Mouse (Mus musculus) forebrain, embryonic 10.5 days (tissue): ENCODE measurements around the gene Wdr82. TPM values are rescaled to one million over a fixed set of nuclear protein-coding genes. Genes with fewer than 3 reads are reported as not detected.
A peak's percentile ranks its signal among the peaks of the same experiment; 100 is the strongest.

ENCODE experiments used
- DNase-seq: peaks from one replicate; pipeline ENCODE4 v3.0.0-alpha.2; 2017; ENCODE audit warnings: low spot score; ENCODE audit errors: extremely low spot score
- H3K27ac ChIP-seq: fragments of 300-500 bp; sonication (generic); 2 replicates; pipeline ENCODE4 v1.5.1; 2016; ENCODE audit warnings: mild to moderate bottlenecking
- H3K27me3 ChIP-seq: fragments of 300-500 bp; sonication (generic); 2 replicates; pipeline ENCODE4 v1.6.1; 2016; ENCODE audit warnings: mild to moderate bottlenecking; ENCODE audit not compliant: poor library complexity, severe bottlenecking
- H3K36me3 ChIP-seq: fragments of 300-500 bp; sonication (generic); replicated peaks from 2 replicates; pipeline ENCODE4 v1.6.1; 2016; ENCODE audit warnings: mild to moderate bottlenecking, moderate library complexity
- H3K4me1 ChIP-seq: fragments of 300-500 bp; sonication (generic); 2 replicates; pipeline ENCODE4 v1.6.1; 2016
- H3K4me3 ChIP-seq: fragments of 300-500 bp; sonication (generic); 2 replicates; pipeline ENCODE4 v1.5.1; 2016; ENCODE audit warnings: mild to moderate bottlenecking, moderate library complexity
- H3K9me3 ChIP-seq: fragments of 300-500 bp; sonication (generic); 2 replicates; pipeline ENCODE4 v1.6.1; 2016; ENCODE audit warnings: mild to moderate bottlenecking, moderate library complexity
- WGBS: fragments of 180-500 bp; shearing (Covaris S2); methylation state at CpG from one replicate; pipeline ENCODE4 v1.1.7; 2016; 5-methylcytosine and 5-hydroxymethylcytosine counted together
- polyA plus RNA-seq: library from polyadenylated mRNA; unstranded; fragments of >200 nt; fragmentation: Nextera tagmentation; extraction: Ambion mirVana; gene quantifications from 2 replicates; pipeline ENCODE4 v1.2.1, GENCODE M21; 2016

Gene Wdr82
- 28.3 and 30.2 TPM in 2 replicates for polyA plus RNA-seq

DNA sequence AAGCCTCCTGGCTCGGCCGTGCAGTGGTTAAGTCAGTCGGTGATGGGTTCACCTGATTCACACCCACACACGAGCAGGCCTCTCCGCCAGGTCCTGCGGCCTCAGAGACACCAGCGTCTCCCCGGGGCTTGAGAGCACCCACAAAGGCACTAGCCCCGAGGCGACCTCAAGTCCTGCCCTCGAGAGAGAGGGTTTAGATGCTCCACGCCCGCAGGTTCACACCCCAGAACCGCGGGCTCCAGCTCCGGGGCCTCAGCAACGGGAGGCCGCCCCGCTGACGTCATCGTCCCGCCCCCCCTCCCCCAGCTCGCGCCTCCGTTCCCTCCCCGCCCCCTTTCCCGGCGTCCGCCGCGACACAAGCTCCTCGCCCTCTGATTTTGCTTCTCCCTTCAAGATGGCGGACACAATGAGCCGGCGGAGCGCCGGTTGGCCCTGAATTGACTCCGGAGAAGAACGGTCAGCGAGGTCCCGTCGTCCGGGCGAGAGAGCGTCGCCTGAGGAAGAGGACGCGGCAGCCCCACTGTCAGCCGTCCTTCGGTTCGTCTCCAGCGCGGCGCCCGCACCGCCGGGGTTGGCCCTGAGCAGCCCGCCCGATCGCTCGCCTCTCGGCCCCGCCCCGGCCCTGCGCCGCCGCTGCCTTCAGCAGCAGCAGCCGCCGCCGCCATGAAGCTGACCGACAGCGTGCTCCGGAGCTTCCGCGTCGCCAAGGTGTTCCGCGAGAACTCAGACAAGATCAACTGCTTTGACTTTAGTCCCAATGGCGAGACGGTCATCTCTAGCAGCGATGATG lies at the start of gene Wdr82:
Wdr82 (plus strand) TSS at position 373 of the 790 bp plus-strand sequence.
- Histone ChIP-seq H3K4me1 (peaks cover 42% of the 10 kb centered on the region), H3K36me3 (peaks cover 24% of the 10 kb centered on the region), H3K9me3 (no peaks in the 10 kb centered on the region), H3K27me3 (peaks cover 9% of the 10 kb centered on the region), H3K4me3 (peak within 1 kb of the TSS; percentile 94), H3K27ac (peak within 1 kb of the TSS; percentile 96)
- peak; percentile 94 for DNase-seq
- under 1% methylated on average over 81 of the region's 81 CpGs for WGBS

DNA sequence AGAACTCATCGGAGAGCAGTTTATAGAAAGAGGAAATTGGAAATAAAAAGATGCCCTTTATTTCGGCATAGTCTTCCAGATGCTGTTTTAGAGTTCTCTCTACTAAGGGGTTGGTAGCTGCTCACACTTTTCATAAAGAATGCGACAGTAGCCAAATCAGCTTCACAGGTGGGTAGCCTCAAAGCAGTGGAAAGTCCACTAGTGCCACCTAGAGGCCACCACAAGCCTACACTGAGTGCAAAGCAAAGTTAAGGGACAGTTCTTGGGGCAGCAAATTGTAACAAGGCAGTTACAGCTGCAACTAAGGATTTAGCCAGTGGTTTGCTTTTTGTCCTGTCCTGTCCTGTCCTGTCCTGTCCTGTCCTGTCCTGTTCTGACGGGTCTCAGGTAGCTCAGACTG lies 47.1 kb upstream of the Wdr82 start:
- H3K36me3 ChIP-seq, result no peaks in the 10 kb centered on the region
- no peaks in the 10 kb centered on the region for H3K27me3 ChIP-seq
- H3K27ac ChIP-seq, result peak overlapping the region; percentile 48
- no peak overlapping the region for H3K4me3 ChIP-seq
- peaks cover 56% of the 10 kb centered on the region for H3K4me1 ChIP-seq
- DNase-seq, result peak; percentile 56
- no peaks in the 10 kb centered on the region for H3K9me3 ChIP-seq
- 47% methylated on average over 4 of the region's 4 CpGs for WGBS

DNA sequence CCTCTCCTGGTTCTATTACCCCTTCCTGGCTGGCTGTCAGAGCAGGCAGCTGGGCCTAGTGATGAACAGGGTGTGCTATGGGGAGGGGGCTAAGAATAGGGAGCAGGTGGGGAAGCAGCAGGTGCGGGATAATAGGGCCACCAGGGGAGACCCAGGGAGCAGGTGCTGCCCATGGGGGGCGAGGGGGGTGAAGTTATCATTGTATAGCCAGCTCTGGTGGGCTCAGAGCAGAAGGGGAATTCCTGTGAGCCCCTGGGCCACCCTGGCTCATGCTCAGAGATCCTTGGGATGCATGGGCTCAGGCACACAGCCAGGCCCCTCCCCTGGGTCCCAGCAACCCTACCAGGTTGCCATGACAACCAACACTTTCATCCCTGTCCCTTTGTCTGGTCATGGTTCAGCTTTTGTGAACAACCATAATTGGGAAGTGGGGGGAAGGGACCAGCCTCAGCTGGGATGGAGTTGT lies 43.9 kb upstream of the Wdr82 start:
- 10% methylated on average over 2 of the region's 2 CpGs for WGBS
- peak overlapping the region; percentile 94 for H3K27ac ChIP-seq
- H3K36me3 ChIP-seq, result no peaks in the 10 kb centered on the region
- peak overlapping the region; percentile 33 for H3K4me3 ChIP-seq
- peaks cover 47% of the 10 kb centered on the region for H3K4me1 ChIP-seq
- no peaks in the 10 kb centered on the region for H3K27me3 ChIP-seq
- DNase-seq, result peak; percentile 91
- H3K9me3 ChIP-seq, result no peaks in the 10 kb centered on the region

DNA sequence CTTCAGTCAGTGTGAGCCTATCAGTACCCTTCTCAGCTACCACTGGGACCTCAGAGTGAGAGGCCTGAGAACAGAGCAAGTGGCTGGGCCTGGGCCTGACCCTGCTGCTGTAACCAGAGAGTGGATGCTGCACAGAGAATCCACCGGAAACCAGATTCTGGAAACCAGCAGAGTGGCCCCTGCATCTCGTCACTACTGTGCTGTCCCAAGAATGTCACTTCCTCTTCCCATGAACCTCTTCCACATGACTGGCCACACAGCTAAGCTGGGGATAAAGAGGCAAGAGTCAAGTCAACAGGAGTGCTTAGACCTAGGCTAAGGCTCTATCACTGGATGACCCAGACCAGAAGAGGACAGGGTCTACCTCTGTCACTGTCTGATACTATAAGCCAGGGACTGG lies 41.7 kb upstream of the Wdr82 start:
- Histone ChIP-seq H3K36me3 (no peaks in the 10 kb centered on the region), H3K9me3 (no peaks in the 10 kb centered on the region), H3K27ac (peak overlapping the region; percentile 94), H3K27me3 (no peaks in the 10 kb centered on the region), H3K4me3 (no peak overlapping the region), H3K4me1 (peaks cover 36% of the 10 kb centered on the region)
- 80% methylated on average over 2 of the region's 2 CpGs for WGBS
- no peak for DNase-seq

DNA sequence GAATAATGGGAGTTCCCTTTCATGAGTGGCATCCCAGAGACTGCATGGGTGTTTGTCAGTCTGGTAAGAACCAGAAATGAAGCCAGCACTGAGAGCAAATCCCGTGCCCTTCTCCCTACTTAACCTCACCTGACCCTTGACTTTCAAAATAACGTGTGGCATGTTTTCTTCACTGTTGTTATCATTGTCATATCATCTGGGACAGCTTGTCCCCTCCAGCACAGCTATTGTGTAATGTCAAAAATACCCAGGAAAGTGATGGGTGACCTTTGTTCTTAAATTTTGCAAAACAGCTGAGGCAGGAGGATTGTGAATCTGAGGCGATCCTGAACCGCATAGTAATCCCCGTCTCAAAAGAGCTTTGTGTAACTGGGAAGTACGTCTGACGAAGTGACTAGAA lies 40.5 kb upstream of the Wdr82 start:
- H3K4me3 ChIP-seq, result no peak overlapping the region
- no peaks in the 10 kb centered on the region for H3K27me3 ChIP-seq
- no peaks in the 10 kb centered on the region for H3K36me3 ChIP-seq
- peaks cover 36% of the 10 kb centered on the region for H3K4me1 ChIP-seq
- 85% methylated on average over 7 of the region's 7 CpGs for WGBS
- 0 out of 2 replicates have a peak overlapping the region, but pooled peaks have one; percentile 48 for H3K27ac ChIP-seq
- no peaks in the 10 kb centered on the region for H3K9me3 ChIP-seq
- DNase-seq, result no peak

DNA sequence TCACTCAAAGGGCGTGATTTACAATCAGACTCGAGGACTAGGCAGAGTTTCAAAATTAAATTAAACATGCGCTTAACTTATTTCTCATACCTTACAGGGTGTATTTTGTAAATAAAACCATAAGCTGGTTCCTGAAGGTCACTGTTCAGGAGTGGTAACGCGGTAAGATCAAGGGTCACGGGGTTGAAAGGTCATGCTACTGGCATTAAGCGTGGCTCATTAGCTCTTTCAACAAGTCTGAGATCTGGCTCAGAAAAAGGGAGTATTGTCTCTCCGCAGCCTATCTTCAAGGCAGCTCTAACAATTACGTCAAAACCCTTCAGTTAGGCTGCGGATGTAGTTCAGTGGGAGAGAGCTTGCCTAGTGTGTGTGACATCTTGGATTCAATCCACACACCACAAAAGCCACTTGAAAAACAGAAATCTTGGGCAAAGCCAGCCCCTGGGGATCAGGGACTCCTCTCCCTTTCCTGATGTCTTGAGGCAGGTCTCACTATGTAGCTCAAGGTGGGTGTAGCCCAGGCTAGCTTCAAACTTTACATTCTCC lies 33.0 kb upstream of the Wdr82 start:
- 37% methylated on average over 10 of the region's 10 CpGs for WGBS
- Histone ChIP-seq H3K36me3 (no peaks in the 10 kb centered on the region), H3K4me1 (peaks cover 45% of the 10 kb centered on the region), H3K9me3 (no peaks in the 10 kb centered on the region), H3K27me3 (peaks cover 13% of the 10 kb centered on the region; the same call in 1 of the 2 replicates), H3K27ac (no peak overlapping the region), H3K4me3 (no peak overlapping the region)
- no peak for DNase-seq

DNA sequence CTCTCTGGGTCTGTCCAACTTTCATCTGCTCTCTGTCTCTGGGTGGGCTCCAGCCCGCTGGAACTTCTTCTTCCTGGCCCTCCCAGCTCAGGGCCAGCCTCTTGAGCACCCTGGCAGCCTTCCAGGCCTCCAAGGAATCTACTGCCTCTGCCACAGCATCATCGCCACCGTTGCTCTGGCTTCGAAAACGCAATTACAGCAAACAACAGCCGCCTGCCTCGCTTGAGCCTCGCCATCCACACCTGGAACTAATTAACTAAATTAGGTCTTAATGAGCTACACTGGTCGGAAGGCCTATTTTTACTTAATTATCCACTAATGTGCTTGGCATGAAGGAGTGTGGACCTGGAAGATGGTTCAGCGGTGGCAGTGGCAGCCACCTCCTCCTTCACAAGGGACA lies 31.0 kb upstream of the Wdr82 start:
- H3K27ac ChIP-seq, result peak overlapping the region; percentile 5
- 45% methylated on average over 10 of the region's 10 CpGs for WGBS
- DNase-seq, result no peak
- H3K9me3 ChIP-seq, result no peaks in the 10 kb centered on the region
- no peaks in the 10 kb centered on the region for H3K36me3 ChIP-seq
- peaks cover 55% of the 10 kb centered on the region for H3K4me1 ChIP-seq
- H3K27me3 ChIP-seq, result peaks cover 13% of the 10 kb centered on the region; the same call in 1 of the 2 replicates
- H3K4me3 ChIP-seq, result no peak overlapping the region

DNA sequence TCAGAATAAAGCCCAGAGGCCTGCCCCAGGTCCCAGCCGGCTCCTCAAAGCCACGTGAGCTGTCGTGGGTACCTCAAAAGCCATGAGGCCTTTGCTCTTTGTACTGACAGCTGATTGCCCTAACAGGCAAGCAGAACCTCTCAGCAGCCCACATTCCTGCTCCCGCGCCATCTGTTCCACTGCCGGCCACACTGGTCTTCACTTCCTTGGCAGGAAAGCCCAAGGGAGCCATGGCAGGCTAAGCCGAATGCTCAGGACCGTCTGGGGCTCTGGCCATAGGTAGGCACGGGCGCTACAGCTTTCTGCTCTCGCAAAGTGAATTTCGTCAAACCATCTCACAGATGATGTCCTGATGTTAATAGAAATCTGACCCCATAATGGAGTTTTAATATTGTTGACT lies 28.8 kb upstream of the Wdr82 start:
- DNase-seq, result no peak
- Histone ChIP-seq H3K27me3 (peaks cover 24% of the 10 kb centered on the region), H3K36me3 (no peaks in the 10 kb centered on the region), H3K4me1 (peaks cover 58% of the 10 kb centered on the region), H3K9me3 (no peaks in the 10 kb centered on the region), H3K27ac (peak overlapping the region; percentile 58), H3K4me3 (no peak overlapping the region)
- 90% methylated on average over 12 of the region's 12 CpGs for WGBS

DNA sequence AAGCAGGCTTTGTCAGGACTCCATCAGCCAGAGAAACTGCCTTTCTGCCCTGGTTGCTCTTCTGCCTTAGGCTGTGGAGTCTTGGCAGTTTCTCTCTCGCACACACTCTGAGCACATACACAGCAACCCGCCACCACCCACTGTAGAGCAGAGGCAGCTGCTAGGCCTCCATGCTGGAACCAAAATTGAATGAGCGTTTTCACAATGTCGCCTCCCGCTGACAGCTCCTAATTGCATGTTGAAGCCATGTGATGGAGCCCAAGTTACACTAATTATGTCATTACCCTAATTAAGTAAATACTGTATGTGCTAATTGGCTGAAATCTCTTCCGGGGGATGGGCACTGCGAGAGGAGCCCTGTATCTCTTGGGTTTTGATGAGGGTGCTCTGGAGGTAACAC lies 26.6 kb upstream of the Wdr82 start:
- DNase-seq, result no peak
- H3K36me3 ChIP-seq, result no peaks in the 10 kb centered on the region
- no peaks in the 10 kb centered on the region for H3K9me3 ChIP-seq
- peaks cover 41% of the 10 kb centered on the region for H3K27me3 ChIP-seq
- H3K4me1 ChIP-seq, result peaks cover 62% of the 10 kb centered on the region
- 81% methylated on average over 7 of the region's 7 CpGs for WGBS
- no peak overlapping the region for H3K4me3 ChIP-seq
- peak overlapping the region; percentile 30; the same call in 1 of the 2 replicates for H3K27ac ChIP-seq

DNA sequence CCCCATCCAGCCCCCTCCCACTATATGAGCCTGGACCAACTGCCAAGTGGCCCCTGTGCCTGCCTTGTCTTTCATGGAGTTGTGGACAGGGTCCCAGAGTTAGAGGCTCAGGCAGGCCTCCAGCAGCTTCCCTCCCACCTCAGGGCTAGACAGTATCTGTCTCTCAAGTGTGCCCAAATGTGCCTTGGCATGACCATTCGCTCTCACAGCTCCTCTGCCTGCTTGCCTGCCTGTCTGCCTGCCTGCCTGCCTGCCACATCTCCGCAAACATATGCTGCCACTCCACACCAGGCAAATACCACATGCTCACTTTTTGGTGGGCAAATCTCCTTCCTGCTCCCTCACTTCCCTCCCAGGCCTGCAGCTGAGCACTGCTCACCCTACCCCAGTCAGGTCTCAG lies 25.1 kb upstream of the Wdr82 start:
- DNase-seq, result no peak
- H3K4me1 ChIP-seq, result peaks cover 62% of the 10 kb centered on the region
- H3K4me3 ChIP-seq, result no peak overlapping the region
- WGBS, result 95% methylated on average over 2 of the region's 2 CpGs
- peak overlapping the region; percentile 20; the same call in 1 of the 2 replicates for H3K27ac ChIP-seq
- peaks cover 55% of the 10 kb centered on the region for H3K27me3 ChIP-seq
- no peaks in the 10 kb centered on the region for H3K9me3 ChIP-seq
- H3K36me3 ChIP-seq, result peaks cover 7% of the 10 kb centered on the region

DNA sequence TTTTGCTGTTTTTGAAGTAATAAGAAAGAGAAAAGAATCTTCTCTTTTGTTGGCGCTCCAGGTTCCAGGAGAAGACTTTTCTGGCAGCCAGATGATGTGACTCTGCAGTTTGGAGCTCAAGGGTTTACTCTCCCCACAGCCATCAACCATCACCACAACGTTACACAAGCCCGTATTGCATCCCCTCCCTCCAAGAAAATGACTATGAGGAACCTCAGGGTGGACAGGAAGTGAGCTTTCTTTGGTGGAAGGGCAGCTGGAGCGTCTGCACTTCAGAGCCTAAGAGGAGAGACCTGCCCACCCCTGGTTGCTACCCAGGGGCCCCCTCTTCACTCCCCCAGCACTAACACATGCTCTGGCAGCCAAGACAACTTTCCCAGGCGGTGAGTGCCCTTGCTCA lies 23.4 kb upstream of the Wdr82 start:
- Histone ChIP-seq H3K9me3 (no peaks in the 10 kb centered on the region), H3K4me1 (peaks cover 64% of the 10 kb centered on the region), H3K4me3 (peak overlapping the region; percentile 64), H3K27me3 (peaks cover 51% of the 10 kb centered on the region), H3K36me3 (peaks cover 24% of the 10 kb centered on the region), H3K27ac (peak overlapping the region; percentile 95)
- no peak for DNase-seq
- WGBS, result 29% methylated on average over 5 of the region's 5 CpGs

DNA sequence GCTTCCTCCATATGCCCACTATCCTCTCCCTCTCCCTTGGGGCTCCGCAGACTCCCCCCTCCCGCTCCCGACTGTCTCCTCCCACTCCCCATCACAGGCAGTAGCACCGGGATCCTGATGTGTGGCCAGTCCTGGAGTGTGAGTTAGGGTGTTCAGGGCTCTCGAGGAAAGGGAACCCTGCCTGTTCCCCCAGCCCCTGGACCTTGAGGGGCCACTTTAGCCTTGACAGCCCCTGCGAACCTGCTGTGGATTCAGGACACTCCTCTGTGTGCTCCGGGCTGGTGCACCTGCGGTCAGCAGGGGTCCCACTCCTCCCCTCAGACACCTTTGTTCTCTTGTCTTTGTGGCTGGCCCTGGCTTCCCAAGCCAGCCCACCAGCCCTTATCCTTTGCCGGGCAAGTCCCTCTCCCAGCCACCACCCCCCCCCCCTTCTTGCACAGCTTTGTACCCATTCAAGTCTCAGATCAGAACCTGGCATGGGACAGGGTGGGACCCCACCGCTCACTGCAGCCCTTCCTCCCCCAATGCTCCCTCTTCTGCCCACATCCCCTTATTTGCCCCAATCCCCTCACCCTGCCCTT lies 22.8 kb upstream of the Wdr82 start:
- H3K27ac ChIP-seq, result peak overlapping the region; percentile 95
- WGBS, result 1% methylated on average over 10 of the region's 10 CpGs
- peaks cover 31% of the 10 kb centered on the region for H3K36me3 ChIP-seq
- H3K27me3 ChIP-seq, result peaks cover 48% of the 10 kb centered on the region
- peak; percentile 67 for DNase-seq
- peak overlapping the region; percentile 64 for H3K4me3 ChIP-seq
- H3K4me1 ChIP-seq, result peaks cover 64% of the 10 kb centered on the region
- H3K9me3 ChIP-seq, result no peaks in the 10 kb centered on the region
